23 mouse cellular contexts compared by ENCODE assay signal in the genomic region with DNA sequence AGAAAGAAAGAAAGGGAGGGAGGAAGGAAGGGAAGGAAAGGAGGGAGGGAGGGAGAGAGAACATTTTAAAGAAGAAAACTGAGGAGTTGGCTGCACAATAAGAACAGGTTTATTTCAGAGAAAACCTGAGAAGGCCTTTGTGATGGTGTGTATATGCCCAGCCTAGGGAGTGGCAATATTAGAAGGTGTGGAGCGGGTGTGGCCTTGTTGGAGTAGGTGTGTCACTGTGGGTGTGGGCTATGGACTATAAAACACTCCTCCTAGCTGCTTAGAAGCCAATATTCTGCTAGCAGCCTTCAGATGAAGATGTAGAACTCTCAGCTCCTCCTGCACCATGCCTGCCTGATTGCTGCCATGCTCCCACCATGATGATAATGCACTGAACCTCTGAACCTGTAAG. TPM values are rescaled to one million over a fixed set of nuclear protein-coding genes. Genes with fewer than 3 reads are reported as not detected.
"Had no signal": no experiment of that assay in that cellular context is flagged by ENCODE, and none has a peak within 500 bp of the region (broad histone marks: within the 10 kb centered on the region; RNA-seq: fewer than 3 reads in every experiment).

No protein-coding gene starts in this region.

- DNase-seq: gastrocnemius, postnatal 25 days; layer of hippocampus, adult 9-11 months; layer of hippocampus, postnatal 36 days had no signal

- H3K9me3 ChIP-seq: heart, embryonic 10.5 days; heart, embryonic 12.5 days; hindbrain, embryonic 10.5 days; hindbrain, embryonic 12.5 days; intestine, embryonic 15.5 days; kidney, embryonic 15.5 days; limb, embryonic 13.5 days; limb, embryonic 15.5 days had no signal

- H3K9ac ChIP-seq: heart, embryonic 12.5 days; hindbrain, embryonic 12.5 days; hindbrain, embryonic 14.5 days; intestine, embryonic 15.5 days; kidney, embryonic 15.5 days; limb, embryonic 13.5 days; limb, embryonic 15.5 days had no signal

- H3K4me3 ChIP-seq: gastrocnemius, adult 2 months; heart, embryonic 10.5 days; heart, embryonic 12.5 days; hindbrain, embryonic 10.5 days; hindbrain, embryonic 12.5 days; intestine, embryonic 15.5 days; kidney, embryonic 15.5 days; limb, embryonic 13.5 days; limb, embryonic 15.5 days had no signal

- H3K27ac ChIP-seq: gastrocnemius, adult 2 months; heart, embryonic 10.5 days; hindbrain, embryonic 10.5 days; hindbrain, embryonic 12.5 days; hindbrain, embryonic 14.5 days; intestine, embryonic 15.5 days; kidney, embryonic 15.5 days; kidney, postnatal 0 days; limb, embryonic 13.5 days; limb, embryonic 15.5 days had no signal

- H3K27me3 ChIP-seq: hindbrain, embryonic 12.5 days; intestine, embryonic 15.5 days; kidney, embryonic 15.5 days; limb, embryonic 13.5 days; limb, embryonic 15.5 days had no signal

- H3K36me3 ChIP-seq: heart, embryonic 10.5 days; heart, embryonic 12.5 days; hindbrain, embryonic 10.5 days; hindbrain, embryonic 12.5 days; intestine, embryonic 15.5 days; kidney, embryonic 15.5 days; limb, embryonic 13.5 days; limb, embryonic 15.5 days had no signal

RNA-seq across cellular contexts. Expression of a gene that starts 4.3 kb away (rescaled TPM):
- polyA plus RNA-seq: inflammation-experienced regulatory T-cells, adult 6 months had no signal

RNA-seq across cellular contexts. Expression of a gene that starts 43.5 kb away (rescaled TPM):
- total RNA-seq: gastrocnemius, adult 2 months; gastrocnemius, postnatal 10 days; gastrocnemius, postnatal 25 days; gastrocnemius, postnatal 4 days; granulocyte monocyte progenitor cell, adult 5-6 weeks; heart, postnatal 10 days had no signal
- polyA plus RNA-seq: heart, embryonic 10.5 days; hindbrain, embryonic 10.5 days; inflammation-experienced regulatory T-cells, adult 6 months; kidney, postnatal 0 days; large intestine, adult 2 months; limb, embryonic 11.5 days; liver, adult 2 months had no signal

RNA-seq across cellular contexts. Expression of a gene that starts 56.6 kb away (rescaled TPM):
- total RNA-seq: gastrocnemius, adult 2 months; gastrocnemius, postnatal 25 days; gastrocnemius, postnatal 4 days; granulocyte monocyte progenitor cell, adult 5-6 weeks; liver, adult 2 months had no signal
- polyA plus RNA-seq: inflammation-experienced regulatory T-cells, adult 6 months; intestine, postnatal 0 days; large intestine, adult 2 months; liver, adult 2 months had no signal
